Mouse (Mus musculus): ENCODE measurements around the gene Ctdnep1.

DNA sequence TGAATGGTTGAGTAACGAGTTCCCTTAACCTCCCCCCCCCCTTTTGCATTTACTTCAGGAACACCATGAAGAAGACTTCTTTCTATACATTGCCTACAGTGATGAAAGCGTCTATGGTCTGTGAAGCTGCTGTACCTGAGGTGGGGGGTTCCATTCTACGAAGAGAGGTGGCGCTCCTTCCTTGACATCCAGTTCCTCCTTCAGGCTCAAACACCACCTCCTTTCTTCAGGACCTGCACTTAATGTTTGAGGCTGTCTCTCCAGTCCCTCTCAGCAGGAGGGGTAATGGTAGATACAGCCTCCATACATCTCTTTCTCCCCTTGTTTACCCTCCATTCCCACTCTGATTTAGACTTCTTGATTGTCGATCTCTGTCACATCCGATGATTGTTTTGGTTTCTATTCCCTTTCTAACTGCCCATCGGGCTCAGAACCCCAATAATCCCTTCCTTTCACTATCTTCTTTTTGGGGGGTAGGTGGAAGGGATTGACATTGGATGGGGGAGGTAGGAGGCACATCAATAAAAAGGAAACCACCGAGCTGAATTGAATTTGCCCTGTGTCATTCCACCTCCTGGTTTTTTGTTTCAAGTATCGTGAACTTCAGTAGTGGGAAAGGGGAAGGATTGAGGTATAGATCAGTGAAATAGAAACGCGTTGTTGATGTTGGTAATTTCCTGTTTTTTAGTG lies 13.6 kb downstream of the Ctdnep1 start:
- TF ChIP-seq CTCF (IDR thresholded peaks at IDR 0.05; ENCODE audit: extremely low read depth, insufficient read depth, low read length) (no peak), POLR2A (IDR thresholded peaks at IDR 0.05; ENCODE audit: extremely low read depth, insufficient read depth, low read length) (no peak)

All from cortical plate, adult 2 months (tissue).